Mouse (Mus musculus) CH12.LX (cell line): ENCODE results near the gene Tpst2. TPM values are rescaled to one million over a fixed set of nuclear protein-coding genes. Genes with fewer than 3 reads are reported as not detected.

Experiments used
- DNase-seq: peaks from one replicate; pipeline ENCODE4 v3.0.0-alpha.2; 2013; ENCODE audit errors: extremely low read depth
- H3K27ac ChIP-seq: 2 replicates; pipeline ENCODE4 v1.5.1; 2012; ENCODE audit warnings: low read depth, mild to moderate bottlenecking, control low read depth, moderate library complexity; ENCODE audit not compliant: insufficient read depth
- H3K27me3 ChIP-seq: replicated peaks from 2 replicates; pipeline ENCODE3; 2012; ENCODE audit warnings: inconsistent platforms
- H3K36me3 ChIP-seq, 2 experiments: replicated peaks in 1 of 2; 2 replicates each; pipeline versions ENCODE3 to v1.6.1; 2012; ENCODE audit warnings: inconsistent platforms in 1 of 2, low read length in 1 of 2, mild to moderate bottlenecking in 1 of 2, mixed read lengths in 1 of 2, moderate library complexity in 1 of 2; ENCODE audit not compliant: control insufficient read depth in 1 of 2, insufficient read depth in 1 of 2
- H3K4me1 ChIP-seq, 2 experiments: 2 replicates each; pipeline ENCODE4 v1.6.1; 2012; ENCODE audit warnings: inconsistent platforms in 1 of 2, moderate library complexity in 1 of 2; ENCODE audit not compliant: insufficient read depth in 2 of 2, control insufficient read depth in 1 of 2
- H3K4me2 ChIP-seq: 2 replicates; pipeline ENCODE4 v1.6.1; 2012; ENCODE audit warnings: low read depth, mild to moderate bottlenecking, control low read depth; ENCODE audit not compliant: poor library complexity, insufficient read depth, severe bottlenecking
- H3K4me3 ChIP-seq, 3 experiments: fragments of 150-350 bp in 1 of 3; sonication (generic) in 1 of 3; replicated peaks in 1 of 3; 2 replicates each; pipeline versions ENCODE3 to v1.5.1; 2011 to 2012; ENCODE audit warnings: low read depth in 2 of 3, low read length in 2 of 3, mild to moderate bottlenecking in 2 of 3, moderate library complexity in 2 of 3, control low read depth in 1 of 3, improper control_type of control experiment in 1 of 3, inconsistent platforms in 1 of 3, mixed read lengths in 1 of 3; ENCODE audit not compliant: poor library complexity in 1 of 3
- H3K79me2 ChIP-seq: replicated peaks from 2 replicates; pipeline ENCODE4 v1.6.1; 2012; ENCODE audit warnings: mild to moderate bottlenecking, moderate library complexity; ENCODE audit not compliant: control insufficient read depth, poor library complexity, insufficient read depth, severe bottlenecking; ENCODE audit errors: extremely low read depth
- H3K9ac ChIP-seq: 2 replicates; pipeline ENCODE4 v1.6.1; 2012; ENCODE audit warnings: low read depth, mild to moderate bottlenecking, control low read depth, moderate library complexity; ENCODE audit not compliant: insufficient read depth
- H3K9me3 ChIP-seq: replicated peaks from 2 replicates; pipeline ENCODE3; 2012; ENCODE audit warnings: low read length, inconsistent platforms, mixed read lengths
- BHLHE40 ChIP-seq: IDR thresholded peaks from 2 replicates; pipeline ENCODE4 v1.6.1; 2011; ENCODE audit warnings: mild to moderate bottlenecking, low read depth, low read length, improper control_type of control experiment
- CHD2 ChIP-seq: IDR thresholded peaks from 2 replicates; pipeline ENCODE4 v1.6.1; 2011; ENCODE audit warnings: low read length, improper control_type of control experiment
- CTCF ChIP-seq, 2 experiments: IDR thresholded peaks in 1 of 2; conservative IDR thresholded peaks in 1 of 2; 2 replicates each; pipeline ENCODE4 v1.5.1; 2011 to 2012; ENCODE audit warnings: low read depth in 2 of 2, low read length in 2 of 2, improper control_type of control experiment in 1 of 2, inconsistent platforms in 1 of 2, mild to moderate bottlenecking in 1 of 2, moderate library complexity in 1 of 2
- E2F4 ChIP-seq: IDR thresholded peaks from 2 replicates; pipeline ENCODE4 v1.6.1; 2011; ENCODE audit warnings: low read depth, low read length, improper control_type of control experiment; ENCODE audit not compliant: insufficient replicate concordance
- EP300 ChIP-seq: IDR thresholded peaks from 2 replicates; pipeline ENCODE4 v1.6.1; 2011; ENCODE audit warnings: low read length, improper control_type of control experiment
- ETS1 ChIP-seq: conservative IDR thresholded peaks from 2 replicates; pipeline ENCODE4 v1.6.1; 2012; ENCODE audit warnings: low read depth, mild to moderate bottlenecking, inconsistent platforms, low read length, improper control_type of control experiment, moderate library complexity
- GABPA ChIP-seq: IDR thresholded peaks from 2 replicates; pipeline ENCODE4 v1.6.1; 2012; ENCODE audit warnings: low read depth, low read length, improper control_type of control experiment, inconsistent platforms; ENCODE audit not compliant: insufficient replicate concordance
- HCFC1 ChIP-seq: IDR thresholded peaks from 2 replicates; pipeline ENCODE4 v1.6.1; 2012; ENCODE audit warnings: low read depth, mild to moderate bottlenecking, inconsistent platforms, low read length, improper control_type of control experiment
- JUN ChIP-seq: IDR thresholded peaks from 2 replicates; pipeline ENCODE4 v1.6.1; 2011; ENCODE audit warnings: low read depth, mild to moderate bottlenecking, low read length, improper control_type of control experiment, moderate library complexity; ENCODE audit not compliant: insufficient read depth
- JUND ChIP-seq: conservative IDR thresholded peaks from 2 replicates; pipeline ENCODE4 v1.6.1; 2011; ENCODE audit warnings: low read depth, low read length, improper control_type of control experiment
- KAT2A ChIP-seq: IDR thresholded peaks from 2 replicates; pipeline ENCODE4 v1.6.1; 2012; ENCODE audit warnings: low read length, improper control_type of control experiment, inconsistent platforms; ENCODE audit not compliant: insufficient replicate concordance
- MAX ChIP-seq: IDR thresholded peaks from 2 replicates; pipeline ENCODE4 v1.6.1; 2011; ENCODE audit warnings: low read length, improper control_type of control experiment
- MAZ ChIP-seq: IDR thresholded peaks from 2 replicates; pipeline ENCODE4 v1.6.1; 2012; ENCODE audit warnings: low read depth, mild to moderate bottlenecking, inconsistent platforms, low read length, improper control_type of control experiment, moderate library complexity
- MEF2A ChIP-seq: IDR thresholded peaks from 2 replicates; pipeline ENCODE4 v1.6.1; 2014; ENCODE audit warnings: low read depth, mild to moderate bottlenecking, inconsistent platforms, low read length, improper control_type of control experiment, borderline replicate concordance
- MXI1 ChIP-seq: IDR thresholded peaks from 2 replicates; pipeline ENCODE4 v1.6.1; 2011; ENCODE audit warnings: mild to moderate bottlenecking, low read depth, low read length, improper control_type of control experiment
- NELFE ChIP-seq: IDR thresholded peaks from 2 replicates; pipeline ENCODE4 v1.6.1; 2011; ENCODE audit warnings: low read depth, low read length, improper control_type of control experiment
- NRF1 ChIP-seq: IDR thresholded peaks from 2 replicates; pipeline ENCODE4 v1.6.1; 2014; ENCODE audit warnings: low read depth, mild to moderate bottlenecking, inconsistent platforms, low read length, improper control_type of control experiment, moderate library complexity
- RAD21 ChIP-seq: IDR thresholded peaks from 2 replicates; pipeline ENCODE4 v1.6.1; 2011; ENCODE audit warnings: low read depth, mild to moderate bottlenecking, low read length, improper control_type of control experiment, moderate library complexity
- RCOR1 ChIP-seq: conservative IDR thresholded peaks from 2 replicates; pipeline ENCODE4 v1.6.1; 2012; ENCODE audit warnings: low read depth, mild to moderate bottlenecking, inconsistent platforms, low read length, improper control_type of control experiment
- TBP ChIP-seq: conservative IDR thresholded peaks from 2 replicates; pipeline ENCODE4 v1.6.1; 2011; ENCODE audit warnings: low read depth, low read length, improper control_type of control experiment
- ZKSCAN1 ChIP-seq: IDR thresholded peaks from 2 replicates; pipeline ENCODE4 v1.6.1; 2012; ENCODE audit warnings: low read depth, inconsistent platforms, low read length, improper control_type of control experiment, borderline replicate concordance
- ZMIZ1 ChIP-seq: IDR thresholded peaks from 2 replicates; pipeline ENCODE4 v1.6.1; 2012; ENCODE audit warnings: low read depth, mild to moderate bottlenecking, inconsistent platforms, low read length, improper control_type of control experiment
- dilution Hi-C: fragments of 300-500 bp; cut with MboI; formaldehyde crosslinking; loops from 2 replicates; pipeline ENCODE4 v1.14.3; 2020; ENCODE audit warnings: low sequenced_read_pairs; ENCODE audit not compliant: extremely low pct_unique_long_range_greater_than_20kb, extremely low pct_ligation_motif_present
- in situ Hi-C: fragments of 300-500 bp; cut with MboI; formaldehyde crosslinking; loops from 3 replicates; pipeline ENCODE4 v1.14.3; 2019; ENCODE audit warnings: low sequenced_read_pairs, low pct_ligation_motif_present, low pct_unique_long_range_greater_than_20kb, mixed read lengths
- polyA plus RNA-seq: library from polyadenylated mRNA; unstranded; fragments of >175 nt; gene quantifications from 2 replicates; pipeline ENCODE4 v1.2.1, GENCODE M21; 2012; ENCODE audit warnings: low read depth; ENCODE audit not compliant: insufficient read length
- total RNA-seq, 2 experiments: library from RNA; depleted of rRNA; stranded (reverse); fragments of 300-350 nt in 1 of 2; fragments of >200 nt in 1 of 2; gene quantifications; 2 replicates each; pipeline ENCODE4 v1.2.3; 2012 to 2014

The Tpst2 gene
- total and polyA plus RNA-seq, 3 experiments, result 12.6 to 20.7 (median 15.6) TPM

- H3K9ac ChIP-seq, result no peak overlapping the region
- no peaks in the 10 kb centered on the region for H3K27me3 ChIP-seq
- H3K4me2 ChIP-seq, result no peak overlapping the region
- H3K9me3 ChIP-seq, result no peaks in the 10 kb centered on the region
- H3K27ac ChIP-seq, result no peak overlapping the region
- TF ChIP-seq ZMIZ1 (no peak), CTCF (conservative IDR thresholded peaks at IDR 0.05 in 1 of 2, IDR thresholded peaks at IDR 0.05 in 1 of 2; ENCODE audit: low read depth in 2 of 2, low read length in 2 of 2) (no peak), CHD2 (no peak), EP300 (no peak), BHLHE40 (no peak), MAZ (no peak), RAD21 (no peak), ETS1 (no peak), NRF1 (no peak), MXI1 (no peak), JUND (no peak), GABPA (no peak), E2F4 (no peak), HCFC1 (no peak), MAX (no peak), MEF2A (no peak), TBP (no peak)
- H3K4me1 ChIP-seq, result peaks cover 11 to 34% of the 10 kb centered on the region in 2 experiments
- dilution Hi-C loops (no loop called here), in situ Hi-C loops (no loop called here)
- peaks cover 0 to 12% of the 10 kb centered on the region in 2 experiments for H3K36me3 ChIP-seq
- H3K4me3 ChIP-seq, result no peak overlapping the region
- no peaks in the 10 kb centered on the region for H3K79me2 ChIP-seq
- no peak for DNase-seq
Measured at GRCm38 (mm10) chr5:112291866-112292265, 15.4 kb downstream of the Tpst2 start.

GRCm38 (mm10) chr5:112292343-112292980 lies 16.0 kb downstream of the Tpst2 start:
- TF ChIP-seq GABPA (no peak), RCOR1 (no peak), KAT2A (no peak), CTCF (conservative IDR thresholded peaks at IDR 0.05 in 1 of 2, IDR thresholded peaks at IDR 0.05 in 1 of 2; ENCODE audit: low read depth in 2 of 2, low read length in 2 of 2) (no peak), ZKSCAN1 (no peak), NELFE (no peak), JUN (no peak)
- Histone ChIP-seq H3K9me3 (no peaks in the 10 kb centered on the region), H3K9ac (no peak overlapping the region), H3K27ac (no peak overlapping the region), H3K4me3 (no peak overlapping the region), H3K4me1 (peaks cover 7 to 28% of the 10 kb centered on the region in 2 experiments), H3K4me2 (no peak overlapping the region), H3K79me2 (no peaks in the 10 kb centered on the region), H3K36me3 (peaks cover 0 to 16% of the 10 kb centered on the region in 2 experiments), H3K27me3 (no peaks in the 10 kb centered on the region)
- dilution Hi-C loops, result no loop called here
- in situ Hi-C loops, result no loop called here
- no peak for DNase-seq
